Mouse (Mus musculus) lung, adult 2 months (tissue): ENCODE measurements at regions not wholly inside any gene's neighbourhood (a gene's known extent, or its start where the extent isn't known, plus 50 kb on each side); places are given as distances from the start of the nearest gene placed in this dataset.

Experiments
- DNase-seq: peaks from one replicate; pipeline ENCODE4 v3.0.0; 2022
- H3K4me1 ChIP-seq: fragments of 200-500 bp; 2 replicates; pipeline ENCODE4 v1.6.1; 2011; ENCODE audit warnings: low read length; ENCODE audit not compliant: control insufficient read depth, insufficient read depth
- H3K4me3 ChIP-seq: fragments of 200-500 bp; replicated peaks from 2 replicates; pipeline ENCODE3; 2011; ENCODE audit warnings: low read depth, mild to moderate bottlenecking, control low read depth, low read length; ENCODE audit errors: extremely low read depth
- CTCF ChIP-seq: fragments of 200-500 bp; IDR thresholded peaks from 2 replicates; pipeline ENCODE4 v1.5.1; 2011; ENCODE audit warnings: mild to moderate bottlenecking, low read length, control low read depth; ENCODE audit not compliant: insufficient read depth
- POLR2A ChIP-seq: fragments of 200-500 bp; IDR thresholded peaks from 2 replicates; pipeline ENCODE4 v1.6.1; 2011; ENCODE audit warnings: low read depth, mild to moderate bottlenecking, control low read depth, low read length, borderline replicate concordance; ENCODE audit errors: extremely low read depth
- WGBS: fragments of 180-500 bp; shearing (Covaris S2); methylation state at CpG from one replicate; pipeline ENCODE4 v1.1.7; 2018; 5-methylcytosine and 5-hydroxymethylcytosine counted together

GRCm38 (mm10) chr10:109136763-109137732 lies 126.3 kb upstream of the Syt1 start:
- no peak for TF ChIP-seq CTCF
- no peak for TF ChIP-seq POLR2A
- WGBS = 32% methylated on average over 3 of the region's 3 CpGs
- no peaks in the 10 kb centered on the region for H3K4me1 ChIP-seq
- DNase-seq = no peak
- peak overlapping the region; percentile 42 for H3K4me3 ChIP-seq

GRCm38 (mm10) chr10:109134521-109134920 lies 123.7 kb upstream of the Syt1 start:
- no peak for TF ChIP-seq POLR2A

GRCm38 (mm10) chr10:109132091-109132573 lies 121.3 kb upstream of the Syt1 start:
- no peak overlapping the region for H3K4me3 ChIP-seq
- no peaks in the 10 kb centered on the region for H3K4me1 ChIP-seq
- no peak for DNase-seq
- WGBS = 60% methylated on average over 8 of the region's 8 CpGs
- TF ChIP-seq CTCF (no peak), POLR2A (no peak)

More at GRCm38 (mm10) chr10:109134521-109134920, 123.7 kb upstream of the Syt1 start:
- Histone ChIP-seq H3K4me3 (no peak overlapping the region), H3K4me1 (no peaks in the 10 kb centered on the region)
- DNase-seq = no peak
- 79% methylated on average over 4 of the region's 4 CpGs for WGBS

GRCm38 (mm10) chr10:109129552-109130110 lies 118.8 kb upstream of the Syt1 start:
- WGBS = 91% methylated on average over 1 of the region's 1 CpGs
- TF ChIP-seq POLR2A = no peak
- TF ChIP-seq CTCF = no peak
- no peak for DNase-seq

GRCm38 (mm10) chr10:109129068-109129467 lies 118.3 kb upstream of the Syt1 start:
- no peak overlapping the region for H3K4me3 ChIP-seq
- DNase-seq = no peak
- 91% methylated on average over 3 of the region's 3 CpGs for WGBS
- TF ChIP-seq POLR2A = no peak
- no peak for TF ChIP-seq CTCF
- no peaks in the 10 kb centered on the region for H3K4me1 ChIP-seq

More at GRCm38 (mm10) chr10:109129552-109130110, 118.8 kb upstream of the Syt1 start:
- Histone ChIP-seq H3K4me1 (no peaks in the 10 kb centered on the region), H3K4me3 (no peak overlapping the region)

- no peak for TF ChIP-seq POLR2A
- TF ChIP-seq CTCF = no peak
- 82% methylated on average over 2 of the region's 2 CpGs for WGBS
- H3K4me1 ChIP-seq = no peaks in the 10 kb centered on the region
- no peak overlapping the region for H3K4me3 ChIP-seq
- no peak for DNase-seq
These were observed 115.9 kb upstream of the Syt1 start for GRCm38 (mm10) chr10:109126699-109127098.

- no peak for DNase-seq
- Histone ChIP-seq H3K4me3 (no peak overlapping the region), H3K4me1 (no peaks in the 10 kb centered on the region)
- no peak for TF ChIP-seq CTCF
- no peak for TF ChIP-seq POLR2A
- 74% methylated on average over 5 of the region's 5 CpGs for WGBS
These were observed 106.4 kb upstream of the Syt1 start for GRCm38 (mm10) chr10:109117143-109117542.

GRCm38 (mm10) chr10:109115013-109115627 lies 104.3 kb upstream of the Syt1 start:
- WGBS = 74% methylated on average over 4 of the region's 4 CpGs
- Histone ChIP-seq H3K4me1 (no peaks in the 10 kb centered on the region), H3K4me3 (no peak overlapping the region)
- TF ChIP-seq POLR2A (no peak), CTCF (no peak)
- DNase-seq = no peak

GRCm38 (mm10) chr10:109105781-109106180 lies 95.0 kb upstream of the Syt1 start:
- 65% methylated on average over 2 of the region's 2 CpGs for WGBS
- Histone ChIP-seq H3K4me3 (no peak overlapping the region), H3K4me1 (no peaks in the 10 kb centered on the region)
- TF ChIP-seq CTCF = no peak
- TF ChIP-seq POLR2A = no peak
- no peak for DNase-seq

GRCm38 (mm10) chr10:109092219-109092618 lies 81.4 kb upstream of the Syt1 start:
- Histone ChIP-seq H3K4me1 (no peaks in the 10 kb centered on the region), H3K4me3 (no peak overlapping the region)
- WGBS = 56% methylated on average over 4 of the region's 4 CpGs
- no peak for DNase-seq
- no peak for TF ChIP-seq POLR2A
- TF ChIP-seq CTCF = no peak
